27 mouse cellular contexts compared by ENCODE assay signal in the genomic region with DNA sequence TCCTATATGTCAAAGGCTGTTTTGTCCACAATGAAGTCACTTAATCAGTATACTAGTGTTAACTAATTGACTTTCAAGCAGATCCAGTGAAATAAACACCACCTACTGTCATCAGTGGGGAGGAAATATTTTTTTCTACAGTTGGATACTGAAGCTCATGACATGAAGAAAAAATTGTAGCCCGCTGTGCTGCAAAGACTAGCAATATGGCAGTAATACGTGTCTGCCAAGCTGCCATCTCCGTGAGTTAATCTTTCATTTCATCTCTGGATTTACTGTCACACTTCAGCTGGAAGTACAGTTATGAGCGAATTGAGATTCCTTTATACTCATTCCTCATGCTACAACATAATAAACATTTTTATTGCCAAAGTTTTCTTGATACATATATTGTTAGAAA.
"Had no signal": no experiment of that assay in that cellular context is flagged by ENCODE, and none has a peak within 500 bp of the region (broad histone marks: within the 10 kb centered on the region; RNA-seq: fewer than 3 reads in every experiment).

No protein-coding gene starts in this region.

- H3K9ac ChIP-seq: heart, embryonic 12.5 days; hindbrain, embryonic 12.5 days; hindbrain, embryonic 14.5 days; intestine, embryonic 15.5 days; limb, embryonic 12.5 days; liver, embryonic 13.5 days; liver, embryonic 15.5 days; liver, postnatal 0 days had no signal

- H3K27ac ChIP-seq: heart, embryonic 10.5 days; hindbrain, embryonic 10.5 days; hindbrain, embryonic 12.5 days; hindbrain, embryonic 14.5 days; intestine, embryonic 15.5 days; layer of hippocampus, adult 2 months; left cerebral cortex, adult 2 months; limb, embryonic 10.5 days; limb, embryonic 12.5 days; liver, embryonic 13.5 days; liver, embryonic 15.5 days had no signal

- DNase-seq: heart, adult 18-20 months; heart, postnatal 10 days; heart, postnatal 4 days; kidney, adult 18-20 months; kidney, adult 8-10 months; kidney, postnatal 10 days; kidney, postnatal 25 days; kidney, postnatal 4 days; liver; liver, embryonic 13.5 days; liver, postnatal 0 days; lung, adult 2 months had no signal

- H3K4me3 ChIP-seq: heart, embryonic 10.5 days; heart, embryonic 12.5 days; hindbrain, embryonic 10.5 days; hindbrain, embryonic 12.5 days; intestine, embryonic 15.5 days; layer of hippocampus, adult 2 months; left cerebral cortex, adult 2 months; limb, embryonic 10.5 days; limb, embryonic 12.5 days; liver, embryonic 13.5 days; liver, embryonic 15.5 days had no signal

- H3K27me3 ChIP-seq: heart, embryonic 12.5 days; hindbrain, embryonic 12.5 days; intestine, embryonic 15.5 days; limb, embryonic 12.5 days; liver, embryonic 13.5 days; liver, embryonic 15.5 days had no signal

- H3K4me2 ChIP-seq: heart, embryonic 12.5 days; hindbrain, embryonic 12.5 days; hindbrain, embryonic 14.5 days; intestine, embryonic 15.5 days; limb, embryonic 12.5 days; liver, embryonic 11.5 days; liver, embryonic 13.5 days; liver, embryonic 15.5 days had no signal

- H3K4me1 ChIP-seq: heart, embryonic 10.5 days; heart, embryonic 12.5 days; hindbrain, embryonic 10.5 days; hindbrain, embryonic 12.5 days; intestine, embryonic 15.5 days; liver, embryonic 13.5 days; liver, embryonic 15.5 days had no signal

- H3K9me3 ChIP-seq: heart, embryonic 10.5 days; heart, embryonic 12.5 days; hindbrain, embryonic 10.5 days; hindbrain, embryonic 12.5 days; intestine, embryonic 15.5 days; limb, embryonic 10.5 days; limb, embryonic 12.5 days; liver, embryonic 13.5 days; liver, embryonic 15.5 days had no signal

- H3K36me3 ChIP-seq: heart, embryonic 10.5 days; heart, embryonic 12.5 days; hindbrain, embryonic 10.5 days; hindbrain, embryonic 12.5 days; intestine, embryonic 15.5 days; limb, embryonic 10.5 days; limb, embryonic 12.5 days; liver, embryonic 13.5 days; liver, embryonic 15.5 days had no signal

- ATAC-seq: hindbrain, embryonic 16.5 days; inflammation-experienced regulatory T-cells, adult 6 months; intestine, embryonic 15.5 days; intestine, postnatal 0 days; liver, postnatal 0 days had no signal
